Mouse (Mus musculus): ENCODE measurements around the gene Zmat5.

Zmat5 gene

GRCm38 (mm10) chr11:4737682-4738081 is 33.2 kb downstream of the Zmat5 start:
- DNase-seq (ENCODE audit: low spot score) = no peak

GRCm38 (mm10) chr11:4738719-4739118 is 34.2 kb downstream of the Zmat5 start:
- DNase-seq (ENCODE audit: low spot score) = no peak

GRCm38 (mm10) chr11:4740785-4741184 is 36.3 kb downstream of the Zmat5 start:
- DNase-seq (ENCODE audit: low spot score) = no peak

DNA sequence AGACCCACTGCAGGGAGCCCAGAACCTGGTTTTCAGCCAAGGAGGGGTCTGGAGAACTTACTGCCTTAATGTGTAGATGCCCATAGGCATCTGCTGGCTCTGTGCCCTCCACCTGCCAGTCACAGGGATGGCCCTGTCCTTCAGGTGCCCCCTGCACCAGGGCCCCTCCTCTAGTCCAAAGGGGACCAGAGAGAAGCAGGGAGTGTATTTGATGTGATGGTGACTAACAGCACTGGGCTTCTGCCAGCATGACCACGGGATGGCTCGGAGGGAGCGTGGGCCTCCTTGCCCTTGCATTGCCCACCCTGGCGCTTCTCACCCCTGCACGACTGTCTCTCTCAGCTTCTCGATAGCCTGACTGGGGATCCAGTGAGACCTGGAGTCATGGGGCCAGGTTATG is 40.2 kb downstream of the Zmat5 start:
- peak; percentile 53 for DNase-seq (ENCODE audit: low spot score)

DNA sequence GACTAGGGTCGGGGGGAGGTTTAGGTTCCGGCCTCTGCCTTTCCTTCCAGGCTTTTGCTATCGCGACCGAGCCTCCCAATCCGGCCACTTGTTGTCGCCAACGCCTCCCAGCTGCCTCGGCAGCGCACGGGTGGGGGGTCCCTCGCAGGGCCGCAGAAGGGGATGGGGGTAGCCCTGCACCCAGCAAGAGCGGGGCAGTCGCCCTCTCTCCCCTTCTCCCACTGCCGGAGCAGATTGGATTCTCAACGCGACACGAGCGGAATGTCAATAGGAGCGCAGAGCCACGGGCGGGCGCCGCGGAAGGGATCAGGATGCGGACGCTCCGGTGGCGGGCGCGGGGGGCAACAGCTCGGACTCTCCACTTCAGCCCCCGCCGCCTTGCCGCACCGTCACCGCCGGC is 41.5 kb downstream of the Zmat5 start:
- DNase-seq (ENCODE audit: low spot score) = no peak

DNA sequence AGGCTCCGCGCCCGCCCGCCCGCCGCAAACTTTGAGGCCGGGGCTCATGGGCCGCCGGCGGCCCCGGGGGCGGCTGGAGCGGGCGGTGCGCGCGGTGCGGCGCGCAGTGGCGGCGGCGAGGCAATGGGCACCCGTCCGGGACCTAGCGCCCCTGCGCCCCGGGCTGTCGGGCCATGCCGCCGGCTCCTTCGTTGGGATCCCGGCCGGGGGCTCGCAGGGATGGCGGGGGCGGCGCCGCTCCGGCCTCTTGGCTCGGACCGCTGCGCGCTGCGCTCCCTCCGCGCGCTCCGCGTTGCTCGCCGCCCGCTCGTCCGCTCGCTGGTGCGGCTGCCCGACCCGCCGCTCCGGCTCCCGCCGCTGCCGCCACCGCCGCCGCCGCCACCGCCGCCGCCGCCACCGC is 42.3 kb downstream of the Zmat5 start, which contains the start of gene Cabp7:
Gene Cabp7, minus strand, starts transcription at position 46 of the 400 bp plus-strand sequence.
- no peak for DNase-seq (ENCODE audit: low spot score)

DNA sequence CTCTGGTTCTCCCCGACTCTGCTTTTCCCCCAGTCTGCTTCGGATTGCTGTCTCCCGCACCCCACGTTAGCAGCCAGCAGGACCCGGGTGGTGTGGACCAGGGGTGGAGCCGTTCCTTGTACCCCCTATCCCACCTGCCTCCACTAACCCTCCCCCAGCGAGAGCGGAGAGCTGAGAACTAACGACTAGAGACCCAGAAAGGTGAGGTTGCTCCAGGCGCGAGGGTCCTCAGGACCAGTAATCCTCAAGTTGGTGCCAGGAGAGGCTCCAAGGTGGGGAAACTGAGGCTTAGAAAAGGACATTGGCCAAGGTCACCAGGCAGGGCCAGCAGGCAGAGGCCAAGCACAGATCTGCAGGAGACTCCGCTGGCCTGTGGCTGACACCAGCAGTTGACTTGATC is 42.8 kb downstream of the Zmat5 start:
- no peak for DNase-seq (ENCODE audit: low spot score)

DNA sequence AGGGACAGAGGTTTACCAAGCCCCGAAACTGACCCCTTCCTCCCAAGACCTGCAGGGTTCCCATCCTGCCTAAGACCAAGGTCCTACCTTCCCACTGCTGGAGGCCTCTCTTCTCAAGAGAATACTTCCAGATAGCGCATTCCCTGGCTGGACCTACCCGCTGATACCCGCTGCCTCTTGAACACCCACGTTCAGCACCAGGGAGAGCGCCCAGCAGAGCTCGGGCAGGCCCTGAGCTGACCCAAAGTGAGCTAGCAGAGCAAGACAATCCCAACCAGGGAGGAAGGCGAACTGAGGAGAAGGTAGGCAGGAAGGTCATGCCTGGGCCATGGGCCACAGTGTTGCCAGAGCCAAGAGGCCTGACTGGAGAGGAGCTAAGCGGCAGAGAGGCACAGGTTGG is 45.8 kb downstream of the Zmat5 start:
- no peak for DNase-seq (ENCODE audit: low spot score)

- DNase-seq (ENCODE audit: low spot score) = peak; percentile 56
These were observed 48.4 kb downstream of the Zmat5 start for GRCm38 (mm10) chr11:4752836-4753235.

- DNase-seq (ENCODE audit: low spot score) = no peak
These were observed 49.6 kb downstream of the Zmat5 start for GRCm38 (mm10) chr11:4754036-4754435.

DNA sequence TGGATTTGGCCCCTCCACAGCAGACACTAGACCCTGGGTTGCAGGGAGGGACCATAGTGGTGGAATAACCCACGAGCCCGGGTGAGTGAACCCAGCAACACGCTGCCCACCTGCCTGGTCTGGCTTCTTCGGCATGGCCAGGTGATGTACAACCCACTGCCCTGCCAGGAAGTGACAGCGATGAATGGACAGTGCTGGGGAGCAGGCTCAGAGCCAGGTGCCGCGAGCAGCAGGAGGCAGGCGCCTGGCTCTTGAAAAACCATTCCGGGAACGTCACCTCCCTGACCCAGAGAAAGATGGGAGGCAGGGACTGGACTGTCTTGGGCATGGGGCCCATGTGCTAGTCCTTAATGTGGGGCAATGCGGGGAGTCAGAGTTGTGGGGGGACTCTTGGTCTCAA is 50.4 kb downstream of the Zmat5 start:
- no peak for DNase-seq (ENCODE audit: low spot score)

DNA sequence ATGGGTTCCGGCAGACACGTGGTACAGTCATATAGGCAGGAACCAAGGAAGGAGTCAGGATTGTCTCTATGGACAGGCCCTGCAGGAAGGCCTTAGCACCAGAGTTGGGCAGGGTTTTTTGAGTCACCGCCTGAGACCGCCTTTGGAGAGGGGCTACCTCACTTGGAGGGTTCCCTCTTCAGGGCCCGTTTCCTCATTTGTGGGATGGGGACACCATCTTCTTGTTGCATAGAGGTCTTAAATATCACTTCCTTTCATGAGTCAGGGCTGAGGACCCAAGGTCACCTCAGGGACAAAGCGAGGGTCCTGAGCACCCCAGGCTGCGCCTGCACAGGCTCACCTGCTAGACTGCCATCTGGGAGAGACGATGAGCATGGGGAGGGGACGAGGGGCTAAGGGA is 52.0 kb downstream of the Zmat5 start:
- no peak for DNase-seq (ENCODE audit: low spot score)

- no peak for DNase-seq (ENCODE audit: low spot score)
These were observed 52.7 kb downstream of the Zmat5 start for GRCm38 (mm10) chr11:4756984-4757788.

DNA sequence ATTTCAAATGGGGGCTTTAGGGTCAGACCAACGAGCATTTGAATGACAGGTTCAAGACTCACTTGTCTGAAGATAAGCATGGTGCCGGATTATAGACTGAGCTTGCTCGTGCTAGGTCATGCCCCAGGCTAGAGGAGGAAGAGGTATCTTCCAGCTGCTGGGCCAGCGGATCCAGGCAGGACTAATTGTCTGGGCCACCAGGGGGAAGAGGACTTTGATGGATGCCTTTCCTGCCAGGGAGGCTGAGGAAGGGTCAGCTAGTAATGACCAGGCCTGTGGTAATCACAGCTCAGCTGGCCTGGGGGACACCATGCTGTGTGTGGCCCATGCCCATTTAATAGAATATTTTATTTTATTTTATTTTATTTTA is 53.3 kb downstream of the Zmat5 start:
- no peak for DNase-seq (ENCODE audit: low spot score)

DNA sequence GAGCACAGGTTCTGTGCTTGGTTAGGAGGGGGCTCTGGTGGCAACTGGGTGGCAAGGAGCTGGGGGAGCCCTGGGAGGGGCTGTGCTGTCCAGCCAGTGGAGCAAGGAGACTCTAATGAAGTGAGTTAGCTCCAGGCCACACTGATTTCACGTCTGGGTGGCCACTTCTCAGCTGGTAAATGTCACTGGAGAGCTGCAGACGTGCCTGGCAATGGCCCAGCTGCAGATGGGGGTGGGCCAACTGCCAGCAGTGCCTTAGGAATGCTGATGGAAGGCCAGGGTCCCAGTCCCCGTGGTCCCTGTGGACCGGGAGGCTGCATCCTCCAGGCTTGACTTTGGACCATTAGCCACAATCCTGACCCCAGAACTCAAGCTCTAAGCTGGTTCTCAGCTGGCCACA is 56.0 kb downstream of the Zmat5 start:
- peak; percentile 68 for DNase-seq (ENCODE audit: low spot score)

- no peak for DNase-seq (ENCODE audit: low spot score)
These were observed 57.5 kb downstream of the Zmat5 start for GRCm38 (mm10) chr11:4761991-4762390.

DNA sequence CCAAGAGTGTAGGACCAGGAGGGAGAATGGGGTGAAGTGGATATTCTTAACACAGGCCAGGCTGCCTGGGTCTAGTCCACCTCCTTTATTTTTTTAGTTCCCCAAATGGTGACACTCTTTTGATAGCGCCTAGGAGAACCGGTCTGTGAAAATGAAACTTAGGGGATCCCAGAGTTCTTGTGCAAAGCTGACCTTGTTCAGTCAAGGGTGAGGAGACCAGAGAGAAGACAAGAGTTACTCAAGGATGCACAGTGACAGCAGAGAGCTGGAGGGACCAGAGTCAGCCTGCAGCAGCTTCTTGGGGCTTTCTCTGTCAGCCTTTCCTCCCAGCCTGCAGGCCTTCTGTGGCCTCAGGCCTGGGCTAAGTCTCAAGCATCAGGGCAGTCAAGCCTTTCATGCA is 58.0 kb downstream of the Zmat5 start:
- no peak for DNase-seq (ENCODE audit: low spot score)

- no peak for DNase-seq (ENCODE audit: low spot score)
These were observed 59.2 kb downstream of the Zmat5 start for GRCm38 (mm10) chr11:4763631-4764030.

GRCm38 (mm10) chr11:4764476-4764875 is 60.0 kb downstream of the Zmat5 start:
- DNase-seq (ENCODE audit: low spot score) = peak; percentile 28

GRCm38 (mm10) chr11:4768399-4768798 is 63.9 kb downstream of the Zmat5 start:
- no peak for DNase-seq (ENCODE audit: low spot score)

DNA sequence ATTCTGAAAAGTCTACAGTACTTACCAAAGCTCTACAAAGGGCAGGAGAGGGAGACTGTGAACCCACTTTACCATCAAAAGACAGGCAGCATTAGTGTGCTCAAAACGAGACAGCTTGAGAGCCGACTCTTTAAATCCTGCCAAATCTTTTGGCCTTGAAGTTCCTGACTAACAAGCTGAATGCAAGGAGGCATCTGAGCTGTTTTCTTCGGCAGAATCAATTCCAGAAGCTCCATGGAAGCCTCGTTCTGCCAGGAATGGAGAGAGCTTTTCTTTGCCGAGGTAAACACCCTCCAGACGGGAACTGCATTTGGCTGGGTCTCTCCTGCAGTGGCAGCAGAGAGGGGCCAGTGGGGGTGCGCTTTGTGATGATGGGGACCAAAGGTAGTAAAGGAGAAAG is 64.8 kb downstream of the Zmat5 start:
- no peak for DNase-seq (ENCODE audit: low spot score)

DNA sequence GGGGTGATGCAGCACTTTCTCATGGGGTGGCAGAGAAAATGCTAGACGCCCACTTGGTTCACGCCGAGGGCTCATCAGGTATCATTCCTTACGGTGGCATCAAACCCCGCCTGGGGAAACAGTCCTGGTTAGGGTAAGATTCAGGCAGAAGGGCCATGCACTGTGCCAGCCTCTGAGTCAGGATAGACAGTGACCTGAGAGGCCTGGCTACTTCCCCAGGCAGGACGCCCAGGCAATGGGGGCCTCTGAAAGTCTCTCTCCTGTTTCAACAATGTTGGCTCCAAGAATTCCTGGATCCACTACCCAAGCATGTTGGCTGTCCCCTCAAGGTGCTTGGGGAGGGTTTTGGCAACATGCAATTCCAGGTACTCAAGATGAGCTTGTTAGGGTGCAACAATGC is 65.4 kb downstream of the Zmat5 start:
- DNase-seq (ENCODE audit: low spot score) = no peak

GRCm38 (mm10) chr11:4771756-4772155 is 67.3 kb downstream of the Zmat5 start:
- DNase-seq (ENCODE audit: low spot score) = no peak

DNA sequence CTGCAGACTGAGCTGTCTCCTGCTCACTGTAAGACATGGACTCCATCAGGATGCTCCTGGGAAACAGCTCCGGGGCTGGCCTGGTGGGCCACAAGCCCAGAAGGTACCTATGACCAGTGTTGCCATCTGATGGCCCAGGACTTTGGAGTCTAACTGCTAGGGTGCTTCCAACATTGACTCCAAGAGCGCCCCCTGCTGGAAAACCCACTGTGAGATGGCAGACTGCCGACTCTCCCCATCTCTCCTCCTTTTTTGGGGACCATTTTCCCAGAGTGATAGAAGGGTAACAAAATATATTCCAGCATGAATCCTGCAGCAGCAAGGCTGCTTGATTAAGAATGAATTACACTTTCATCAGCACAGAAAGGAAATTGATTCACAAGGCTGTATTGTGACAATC is 68.4 kb downstream of the Zmat5 start:
- peak; percentile 66 for DNase-seq (ENCODE audit: low spot score)

Data from MN1 (cell line).